Mouse (Mus musculus): ENCODE data around the gene Wars.

DNA sequence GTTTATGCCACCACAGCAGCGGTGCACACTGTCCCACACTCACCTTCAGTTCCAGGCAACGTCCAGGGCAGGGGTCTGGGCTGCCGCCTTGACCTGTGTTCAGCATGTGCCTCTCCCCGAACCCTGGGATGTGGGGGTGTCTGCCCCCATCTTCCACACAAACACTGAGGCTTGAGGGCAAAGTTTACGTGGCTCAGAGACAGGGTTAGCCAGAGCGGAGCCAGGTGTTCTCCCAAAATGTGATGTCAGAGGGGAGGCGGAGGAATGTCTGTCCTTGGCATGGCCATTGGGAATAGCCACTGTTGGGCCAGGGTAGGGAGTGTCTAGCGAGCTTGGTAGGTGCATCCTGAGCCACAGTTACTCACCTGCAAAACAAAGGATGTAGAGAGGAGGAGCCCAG is 41.2 kb downstream of the Wars start:
- TF ChIP-seq POLR2A (IDR thresholded peaks at IDR 0.05; ENCODE audit: borderline replicate concordance, extremely low read depth, low read depth, low read length) (no peak), CTCF (IDR thresholded peaks at IDR 0.05; ENCODE audit: insufficient read depth, low read length) (no peak)

Measured in lung, adult 2 months (tissue).